Mouse (Mus musculus): ENCODE results near the gene Slc19a2.

Gene Slc19a2

GRCm38 (mm10) chr1:164251438-164251837 lies 2.6 kb downstream of the Slc19a2 start:
- in situ Hi-C loops (cut with MboI, MseI), result loop anchor here in 1 of 2 experiments (25.0 kb wide), 1 partner anchor 1586 kb away; no protein-coding TSS in a partner anchor

- in situ Hi-C loops (cut with MboI, MseI), result loop anchor here in 1 of 2 experiments (25.0 kb wide), 1 partner anchor 1585 kb away; no protein-coding TSS in a partner anchor
These were observed 3.7 kb downstream of the Slc19a2 start for GRCm38 (mm10) chr1:164252551-164252950.

GRCm38 (mm10) chr1:164254836-164255235 lies 6.0 kb downstream of the Slc19a2 start:
- in situ Hi-C loops (cut with MboI, MseI), result loop anchor here in 1 of 2 experiments (25.0 kb wide), 1 partner anchor 1582 kb away; no protein-coding TSS in a partner anchor

GRCm38 (mm10) chr1:164260171-164261028 lies 11.6 kb downstream of the Slc19a2 start:
- in situ Hi-C loops (cut with MboI, MseI), result loop anchor here in 1 of 2 experiments (25.0 kb wide), 1 partner anchor 1577 kb away; no protein-coding TSS in a partner anchor

- in situ Hi-C loops (cut with MboI, MseI), result loop anchor here in 1 of 2 experiments (25.0 kb wide), 1 partner anchor 1576 kb away; no protein-coding TSS in a partner anchor
These were observed 12.7 kb downstream of the Slc19a2 start for GRCm38 (mm10) chr1:164261553-164261952.

GRCm38 (mm10) chr1:164270941-164271340 lies 22.1 kb downstream of the Slc19a2 start:
- in situ Hi-C loops (cut with MboI, MseI), result loop anchor here in 1 of 2 experiments (25.0 kb wide), 1 partner anchor 1566 kb away; no protein-coding TSS in a partner anchor

- in situ Hi-C loops (cut with MboI, MseI), result loop anchor here in 1 of 2 experiments (25.0 kb wide), 1 partner anchor 1564 kb away; no protein-coding TSS in a partner anchor
These were observed 24.8 kb downstream of the Slc19a2 start for GRCm38 (mm10) chr1:164273659-164274058.

- in situ Hi-C loops (cut with MboI, MseI), result no loop called here
These were observed 26.7 kb downstream of the Slc19a2 start, which contains the start of gene Ccdc181 for GRCm38 (mm10) chr1:164275455-164275954. Gene Ccdc181, plus strand, starts transcription at chr1:164275585.

GRCm38 (mm10) chr1:164276552-164276951 lies 27.7 kb downstream of the Slc19a2 start:
- in situ Hi-C loops (cut with MboI, MseI), result no loop called here

GRCm38 (mm10) chr1:164279332-164279731 lies 30.5 kb downstream of the Slc19a2 start:
- in situ Hi-C loops (cut with MboI, MseI), result no loop called here

- in situ Hi-C loops (cut with MboI, MseI), result no loop called here
These were observed 35.2 kb downstream of the Slc19a2 start for GRCm38 (mm10) chr1:164284007-164284406.

GRCm38 (mm10) chr1:164287406-164287805 lies 38.6 kb downstream of the Slc19a2 start:
- in situ Hi-C loops (cut with MboI, MseI), result no loop called here

GRCm38 (mm10) chr1:164292040-164292439 lies 43.2 kb downstream of the Slc19a2 start:
- in situ Hi-C loops (cut with MboI, MseI), result no loop called here

- in situ Hi-C loops (cut with MboI, MseI), result no loop called here
These were observed 45.2 kb downstream of the Slc19a2 start for GRCm38 (mm10) chr1:164294071-164294470.

- in situ Hi-C loops (cut with MboI, MseI), result no loop called here
These were observed 47.6 kb downstream of the Slc19a2 start for GRCm38 (mm10) chr1:164296473-164296872.

- in situ Hi-C loops (cut with MboI, MseI), result no loop called here
These were observed 53.1 kb downstream of the Slc19a2 start for GRCm38 (mm10) chr1:164301949-164302348.

GRCm38 (mm10) chr1:164303821-164304220 lies 55.0 kb downstream of the Slc19a2 start, which contains the start of gene Nme7:
Gene Nme7, plus strand, starts transcription at chr1:164304121.
- in situ Hi-C loops (cut with MboI, MseI), result no loop called here

GRCm38 (mm10) chr1:164307124-164307751 lies 58.4 kb downstream of the Slc19a2 start, which contains the start of gene Blzf1:
Gene Blzf1, minus strand, starts transcription at chr1:164307489.
- in situ Hi-C loops (cut with MboI, MseI), result no loop called here

GRCm38 (mm10) chr1:164307922-164308321 lies 59.1 kb downstream of the Slc19a2 start:
- in situ Hi-C loops (cut with MboI, MseI), result no loop called here

- in situ Hi-C loops (cut with MboI, MseI), result loop anchor here in 1 of 2 experiments (10.0 kb wide), 1 partner anchor 1511 kb away; no protein-coding TSS in a partner anchor
These were observed 65.2 kb downstream of the Slc19a2 start for GRCm38 (mm10) chr1:164314085-164314484.

Measured in T-helper 17 cell (primary cell).